Mouse (Mus musculus): Measurements from ENCODE around the gene Akt3.

DNA sequence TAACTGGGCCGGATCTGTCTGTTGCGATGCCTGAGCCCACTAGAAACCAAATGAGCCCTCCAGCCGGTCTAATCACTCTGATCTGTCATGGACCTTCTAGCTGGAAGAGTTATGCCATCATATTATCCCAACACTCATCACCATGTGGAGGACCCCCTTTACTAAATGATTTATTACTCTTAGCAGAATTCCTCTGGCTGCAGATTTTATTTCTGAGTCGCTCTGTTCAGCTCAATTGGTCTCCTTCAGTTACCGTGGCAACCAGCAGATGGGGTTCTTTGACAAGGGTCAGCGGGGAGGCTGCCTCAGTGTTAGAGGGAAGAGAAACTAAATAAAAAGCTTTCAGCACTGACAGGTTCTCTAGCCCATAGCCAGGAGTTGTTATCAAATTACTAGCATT is 259.0 kb downstream of the Akt3 start:
- no peak for TF ChIP-seq GATA1 (IDR thresholded peaks at IDR 0.05; ENCODE audit: borderline replicate concordance, low read length)
- TF ChIP-seq FLI1 (IDR thresholded peaks at IDR 0.05; ENCODE audit: low read length) = no peak
